Mouse (Mus musculus) urinary bladder, postnatal 14 days (tissue): ENCODE results near the gene Ttc30a2.
A peak's percentile ranks its signal among the peaks of the same experiment; 100 is the strongest.
"Not testable (repeated sequence)": the region's sequence is repeated elsewhere in the genome, so short reads cannot be mapped to it uniquely, and the experiment has no call there.

Source experiments
- DNase-seq: peaks from one replicate; pipeline ENCODE4 v3.0.0; 2021; ENCODE audit warnings: low spot score

The Ttc30a2 gene

GRCm38 (mm10) chr2:75977752-75978368, at the start of gene Ttc30a2:
TSS of gene Ttc30a2 (minus strand) at chr2:75978170.
- DNase-seq, result not testable (repeated sequence)

- DNase-seq, result no peak
These were observed 38.9 kb upstream of the Ttc30a2 start for GRCm38 (mm10) chr2:76016890-76017289.

GRCm38 (mm10) chr2:76016136-76016535, 38.2 kb upstream of the Ttc30a2 start:
- DNase-seq, result no peak

GRCm38 (mm10) chr2:76015460-76015859, 37.5 kb upstream of the Ttc30a2 start:
- DNase-seq, result no peak

DNA sequence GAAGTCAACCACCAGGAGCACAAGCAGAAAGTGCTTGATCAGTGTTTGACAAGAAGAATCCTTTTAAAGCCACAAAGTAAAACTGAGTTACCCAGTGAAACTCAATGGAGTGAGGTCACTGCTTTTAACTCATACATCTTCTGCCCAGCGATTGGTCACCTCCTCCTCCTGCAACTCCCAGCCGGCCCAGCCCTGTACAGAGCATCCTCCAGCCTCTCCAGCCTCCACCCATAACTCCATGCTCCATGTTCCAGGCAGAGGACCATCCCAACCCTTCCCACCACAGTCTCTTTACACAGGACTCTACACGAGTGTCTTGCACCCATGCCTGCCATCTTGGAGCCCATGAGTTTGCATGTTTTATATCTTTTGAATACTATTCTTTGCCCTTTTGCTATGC, 36.7 kb upstream of the Ttc30a2 start:
- no peak for DNase-seq

- DNase-seq, result no peak
These were observed 28.2 kb upstream of the Ttc30a2 start for GRCm38 (mm10) chr2:76006194-76006593.

GRCm38 (mm10) chr2:76002899-76003298, 24.9 kb upstream of the Ttc30a2 start:
- no peak for DNase-seq

- peak; percentile 71 for DNase-seq
These were observed 23.4 kb upstream of the Ttc30a2 start for GRCm38 (mm10) chr2:76001392-76001791.

DNA sequence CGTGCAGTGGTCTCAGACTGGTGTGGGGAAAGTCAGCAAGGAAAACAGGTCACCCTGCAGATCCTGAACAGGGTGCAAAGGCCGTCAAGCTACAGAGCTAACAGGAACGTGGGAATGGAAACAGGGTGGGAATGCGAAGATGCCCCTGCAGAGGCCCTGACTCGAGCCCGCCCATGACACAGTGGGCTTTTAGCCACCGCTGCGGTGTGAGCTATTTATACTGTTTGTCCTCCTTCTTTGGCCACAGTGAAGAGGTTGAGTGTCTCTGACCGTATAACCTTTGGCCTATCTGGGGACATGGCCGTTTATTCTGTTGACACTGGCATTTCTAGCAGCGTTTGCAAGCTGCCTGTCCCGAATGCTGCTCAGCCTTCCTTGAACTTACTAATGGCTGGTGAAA, 21.7 kb upstream of the Ttc30a2 start:
- DNase-seq, result no peak

DNA sequence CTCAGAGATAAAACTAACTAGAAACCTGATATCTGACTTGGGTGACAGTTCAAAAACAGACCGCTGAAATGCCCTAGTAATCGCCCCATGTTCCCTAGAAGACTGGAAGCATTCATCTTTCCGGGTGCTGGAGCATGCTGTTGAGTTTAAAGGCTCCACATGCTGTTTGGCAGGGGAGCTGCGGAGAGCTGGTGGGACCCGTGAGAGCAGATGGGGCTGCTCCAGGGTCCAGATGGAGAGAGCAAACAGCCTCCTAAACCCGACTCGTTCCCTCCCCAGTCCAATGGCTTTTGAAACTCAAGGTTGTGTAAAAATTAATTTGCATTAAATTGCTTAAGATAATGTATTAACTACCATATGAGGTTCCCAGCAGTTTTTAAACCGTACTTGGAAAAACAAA, 20.7 kb upstream of the Ttc30a2 start:
- DNase-seq, result no peak

DNA sequence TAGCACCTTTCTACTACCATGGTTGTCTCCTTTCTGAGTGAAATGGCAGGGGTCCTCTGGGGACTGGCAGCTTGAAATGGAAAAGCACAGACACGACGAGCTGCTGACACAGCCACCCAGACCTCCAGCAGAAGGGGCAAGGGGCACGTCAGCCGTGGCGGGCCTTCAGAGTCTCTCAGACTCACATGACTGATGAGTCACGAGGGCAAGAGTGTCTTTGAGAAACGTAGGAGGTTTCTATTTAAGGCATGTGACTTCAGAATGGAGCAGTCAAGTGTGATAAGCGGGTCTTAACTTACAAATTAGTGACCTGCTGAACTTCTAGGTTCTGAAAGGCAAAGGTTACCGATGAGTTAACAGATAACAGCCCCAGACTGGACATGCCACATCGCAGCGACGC, 19.8 kb upstream of the Ttc30a2 start:
- no peak for DNase-seq

- no peak for DNase-seq
These were observed 16.9 kb upstream of the Ttc30a2 start for GRCm38 (mm10) chr2:75994841-75995240.

DNA sequence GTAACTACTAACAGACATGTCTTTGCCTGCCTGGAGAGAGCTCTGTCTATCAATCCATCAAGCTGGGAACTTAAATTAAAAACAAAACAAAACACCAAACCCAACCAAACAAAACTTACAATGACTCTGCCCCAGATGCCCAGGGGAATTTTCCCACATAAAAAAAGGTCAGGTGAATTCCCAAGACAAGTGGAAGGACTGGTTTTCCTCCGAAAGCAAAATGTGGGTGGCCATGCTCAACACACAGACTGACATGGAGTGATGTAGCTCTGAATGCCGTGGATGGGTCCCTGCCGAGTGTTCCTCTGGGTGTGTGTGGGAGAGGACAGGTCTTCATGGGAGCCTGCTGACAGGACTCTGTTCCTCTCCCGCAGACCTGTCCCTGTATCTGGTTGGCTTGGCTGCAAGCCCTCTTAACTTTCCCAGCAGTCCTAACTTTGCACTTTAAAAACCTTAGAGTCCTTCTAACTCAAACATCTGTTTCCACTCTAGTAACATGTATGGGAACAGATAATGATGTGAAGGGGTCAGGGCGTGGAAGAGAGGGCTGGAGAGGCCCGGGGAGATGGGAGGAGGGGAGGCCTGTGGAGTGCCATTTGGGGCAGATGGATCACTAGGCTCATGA, 13.7 kb upstream of the Ttc30a2 start:
- no peak for DNase-seq

GRCm38 (mm10) chr2:75990885-75991539, 13.0 kb upstream of the Ttc30a2 start:
- peak; percentile 56 for DNase-seq

- DNase-seq, result no peak
These were observed 11.7 kb upstream of the Ttc30a2 start for GRCm38 (mm10) chr2:75989694-75990093.

- DNase-seq, result no peak
These were observed 10.9 kb upstream of the Ttc30a2 start for GRCm38 (mm10) chr2:75988779-75989363.

- no peak for DNase-seq
These were observed 10.4 kb upstream of the Ttc30a2 start for GRCm38 (mm10) chr2:75988378-75988777.

DNA sequence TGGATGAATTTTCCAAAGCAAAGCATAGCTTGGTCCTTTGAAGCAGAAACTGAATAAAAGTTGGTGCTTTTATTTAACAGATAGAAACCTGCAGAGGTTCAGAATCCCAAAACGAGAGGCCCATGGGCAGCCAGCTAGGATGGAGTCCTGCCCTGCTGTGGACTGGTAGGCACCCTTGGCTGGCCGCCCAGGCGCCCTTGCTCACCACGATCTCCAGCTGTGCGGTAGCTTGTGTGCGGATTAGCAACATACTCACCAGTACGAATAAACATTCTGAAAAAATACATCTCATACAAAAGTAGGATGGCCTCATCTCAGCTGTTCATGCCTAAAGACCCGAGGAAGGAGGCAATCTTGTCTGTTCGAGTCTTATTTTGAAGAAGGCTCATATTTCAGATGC, 9.8 kb upstream of the Ttc30a2 start:
- DNase-seq, result no peak

- DNase-seq, result peak; percentile 55
These were observed 7.2 kb upstream of the Ttc30a2 start for GRCm38 (mm10) chr2:75985124-75985523.

GRCm38 (mm10) chr2:75983847-75984246, 5.9 kb upstream of the Ttc30a2 start:
- DNase-seq, result no peak

GRCm38 (mm10) chr2:75983091-75983490, 5.1 kb upstream of the Ttc30a2 start:
- DNase-seq, result no peak

DNA sequence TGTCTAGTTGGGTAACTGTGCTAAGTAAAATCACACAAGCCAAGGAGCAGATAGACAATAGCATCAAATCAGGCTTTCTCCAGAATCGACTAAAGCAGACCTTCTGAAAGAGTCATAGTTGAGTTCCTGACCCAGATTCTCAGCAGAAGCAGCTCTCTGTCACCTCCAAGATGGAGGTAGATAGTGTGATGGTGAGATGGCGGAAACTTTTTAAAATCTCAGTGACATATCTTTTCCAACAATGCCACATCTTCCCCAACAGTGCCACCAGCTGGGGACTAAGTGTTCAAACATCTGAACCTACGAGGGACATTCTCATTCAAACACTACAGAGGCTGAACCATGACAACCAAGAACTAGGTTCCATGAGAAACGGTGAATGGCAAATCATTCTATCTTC, 4.7 kb upstream of the Ttc30a2 start:
- DNase-seq, result no peak

DNA sequence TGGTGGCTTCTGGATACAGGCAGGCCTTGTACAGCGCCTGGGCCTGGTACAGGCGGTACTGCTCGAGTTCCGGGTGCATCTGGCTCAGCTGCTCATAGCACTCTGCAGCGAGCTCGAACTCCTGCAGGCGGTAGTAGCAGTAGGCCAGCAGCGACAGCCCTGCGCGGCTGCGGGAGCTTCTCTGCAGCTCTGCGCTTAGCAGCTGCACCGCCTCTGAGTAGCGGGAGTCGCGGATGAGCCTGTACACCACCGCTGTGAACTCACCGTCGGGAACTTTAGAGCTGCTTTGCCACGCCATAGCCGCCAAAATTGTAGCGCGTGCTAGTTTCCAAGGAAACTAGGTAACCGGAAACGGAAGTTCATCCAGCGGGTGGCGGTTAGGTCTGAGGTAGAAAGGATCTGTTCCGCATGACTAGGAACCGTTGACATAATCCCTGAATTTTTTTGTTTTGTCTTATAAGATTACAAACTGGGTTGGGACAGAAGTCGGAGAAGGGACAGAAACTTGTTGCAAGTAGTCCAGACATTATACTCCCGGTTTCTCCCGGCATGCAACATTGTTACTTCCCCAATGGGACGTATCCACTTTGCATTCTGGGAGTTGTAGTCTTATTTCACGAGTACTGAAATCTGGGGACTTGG, 3.6 kb upstream of the Ttc30a2 start, which contains the start of gene Ttc30a1:
Ttc30a1 (minus strand) TSS at position 528 of the 642 bp plus-strand sequence.
- DNase-seq, result peak; percentile 75
